Mouse (Mus musculus) intestine, embryonic 16.5 days (tissue): ENCODE data around the gene Kcnt2. TPM values are rescaled to one million over a fixed set of nuclear protein-coding genes. Genes with fewer than 3 reads are reported as not detected.

Experiments used
- ATAC-seq: fragments of 200-750 bp; cut with Nextera tagmentation; 2 replicates; pipeline ENCODE4 v1.8.0; 2017; ENCODE audit warnings: moderate TSS enrichment, moderate library complexity
- H3K27ac ChIP-seq: fragments of 300-500 bp; sonication (generic); 2 replicates; pipeline ENCODE4 v1.5.1; 2014; ENCODE audit warnings: mild to moderate bottlenecking, low read length
- H3K27me3 ChIP-seq: fragments of 300-500 bp; sonication (generic); replicated peaks from 2 replicates; pipeline ENCODE4 v1.6.1; 2014; ENCODE audit warnings: low read length, control low read depth, mixed read lengths; ENCODE audit not compliant: control insufficient read depth, insufficient read depth
- H3K36me3 ChIP-seq: fragments of 300-500 bp; sonication (generic); 2 replicates; pipeline ENCODE4 v1.6.1; 2014; ENCODE audit warnings: low read length, control low read depth; ENCODE audit not compliant: control insufficient read depth, insufficient read depth
- H3K4me1 ChIP-seq: fragments of 300-500 bp; sonication (generic); 2 replicates; pipeline ENCODE4 v1.6.1; 2014; ENCODE audit warnings: low read length, control low read depth, mixed read lengths; ENCODE audit not compliant: control insufficient read depth, insufficient read depth
- H3K4me2 ChIP-seq: fragments of 300-500 bp; sonication (generic); 2 replicates; pipeline ENCODE4 v1.6.1; 2014; ENCODE audit warnings: low read depth, low read length, control low read depth
- H3K4me3 ChIP-seq: fragments of 300-500 bp; sonication (generic); 2 replicates; pipeline ENCODE4 v1.5.1; 2014; ENCODE audit warnings: mild to moderate bottlenecking, low read length
- H3K9ac ChIP-seq: fragments of 300-500 bp; sonication (generic); 2 replicates; pipeline ENCODE4 v1.6.1; 2014; ENCODE audit warnings: low read depth, low read length
- H3K9me3 ChIP-seq: fragments of 300-500 bp; sonication (generic); 2 replicates; pipeline ENCODE4 v1.6.1; 2016; ENCODE audit warnings: low read length, control low read depth; ENCODE audit not compliant: control insufficient read depth
- WGBS: fragments of 180-500 bp; shearing (Covaris S2); extraction: QIAGEN DNeasy Blood & Tissue Kit; methylation state at CpG from one replicate; pipeline ENCODE4 v1.1.7; 2014; 5-methylcytosine and 5-hydroxymethylcytosine counted together
- polyA plus RNA-seq: library from polyadenylated mRNA; unstranded; fragments of >200 nt; fragmentation: Nextera tagmentation; extraction: Ambion mirVana; gene quantifications from 2 replicates; pipeline ENCODE4 v1.2.1, GENCODE M21; 2015

Kcnt2 gene
- polyA plus RNA-seq, 1 experiment from 2014 or later = 1.3 TPM

GRCm38 (mm10) chr1:140451924-140452323 is 206.0 kb downstream of the Kcnt2 start:
- 54% methylated on average over 1 of the region's 1 CpGs for WGBS
- no peaks in the 10 kb centered on the region for H3K9me3 ChIP-seq
- no peaks in the 10 kb centered on the region for H3K4me1 ChIP-seq
- no peak overlapping the region for H3K27ac ChIP-seq
- H3K4me3 ChIP-seq = no peak overlapping the region
- no peak for ATAC-seq
- H3K36me3 ChIP-seq = no peaks in the 10 kb centered on the region
- no peak overlapping the region for H3K9ac ChIP-seq
- H3K4me2 ChIP-seq = no peak overlapping the region
- H3K27me3 ChIP-seq = no peaks in the 10 kb centered on the region

GRCm38 (mm10) chr1:140455903-140456302 is 209.9 kb downstream of the Kcnt2 start:
- Histone ChIP-seq H3K27ac (no peak overlapping the region), H3K36me3 (no peaks in the 10 kb centered on the region), H3K4me2 (no peak overlapping the region), H3K9me3 (no peaks in the 10 kb centered on the region), H3K9ac (no peak overlapping the region), H3K4me3 (no peak overlapping the region), H3K27me3 (no peaks in the 10 kb centered on the region), H3K4me1 (no peaks in the 10 kb centered on the region)
- ATAC-seq = no peak
- 45% methylated on average over 2 of the region's 2 CpGs for WGBS

- 87% methylated on average over 2 of the region's 2 CpGs for WGBS
- no peak overlapping the region for H3K9ac ChIP-seq
- H3K27ac ChIP-seq = no peak overlapping the region
- H3K36me3 ChIP-seq = no peaks in the 10 kb centered on the region
- no peaks in the 10 kb centered on the region for H3K9me3 ChIP-seq
- ATAC-seq = no peak
- H3K27me3 ChIP-seq = no peaks in the 10 kb centered on the region
- no peak overlapping the region for H3K4me2 ChIP-seq
- no peak overlapping the region for H3K4me3 ChIP-seq
- H3K4me1 ChIP-seq = no peaks in the 10 kb centered on the region
Measured at GRCm38 (mm10) chr1:140456873-140457272, 210.9 kb downstream of the Kcnt2 start.

GRCm38 (mm10) chr1:140468315-140468714 is 222.4 kb downstream of the Kcnt2 start:
- H3K4me1 ChIP-seq = no peaks in the 10 kb centered on the region
- no peak overlapping the region for H3K4me3 ChIP-seq
- H3K4me2 ChIP-seq = no peak overlapping the region
- WGBS = 74% methylated on average over 4 of the region's 4 CpGs
- no peaks in the 10 kb centered on the region for H3K9me3 ChIP-seq
- H3K36me3 ChIP-seq = no peaks in the 10 kb centered on the region
- H3K27me3 ChIP-seq = no peaks in the 10 kb centered on the region
- no peak overlapping the region for H3K9ac ChIP-seq
- no peak overlapping the region for H3K27ac ChIP-seq
- ATAC-seq = no peak

GRCm38 (mm10) chr1:140469586-140469985 is 223.6 kb downstream of the Kcnt2 start:
- H3K4me1 ChIP-seq = no peaks in the 10 kb centered on the region
- no peak overlapping the region for H3K27ac ChIP-seq
- H3K4me2 ChIP-seq = no peak overlapping the region
- no peak for ATAC-seq
- no peaks in the 10 kb centered on the region for H3K9me3 ChIP-seq
- H3K9ac ChIP-seq = no peak overlapping the region
- H3K4me3 ChIP-seq = no peak overlapping the region
- WGBS = 94% methylated on average over 1 of the region's 1 CpGs
- no peaks in the 10 kb centered on the region for H3K27me3 ChIP-seq
- H3K36me3 ChIP-seq = no peaks in the 10 kb centered on the region

GRCm38 (mm10) chr1:140476921-140477320 is 231.0 kb downstream of the Kcnt2 start:
- Histone ChIP-seq H3K9ac (no peak overlapping the region), H3K4me1 (no peaks in the 10 kb centered on the region), H3K27me3 (no peaks in the 10 kb centered on the region), H3K4me3 (no peak overlapping the region), H3K4me2 (no peak overlapping the region), H3K36me3 (no peaks in the 10 kb centered on the region), H3K27ac (no peak overlapping the region), H3K9me3 (no peaks in the 10 kb centered on the region)
- no peak for ATAC-seq
- 63% methylated on average over 2 of the region's 2 CpGs for WGBS

GRCm38 (mm10) chr1:140484016-140484415 is 238.1 kb downstream of the Kcnt2 start:
- H3K4me2 ChIP-seq = no peak overlapping the region
- no peaks in the 10 kb centered on the region for H3K36me3 ChIP-seq
- no peak overlapping the region for H3K27ac ChIP-seq
- no peak overlapping the region for H3K9ac ChIP-seq
- H3K4me3 ChIP-seq = no peak overlapping the region
- 89% methylated on average over 1 of the region's 1 CpGs for WGBS
- H3K9me3 ChIP-seq = no peaks in the 10 kb centered on the region
- H3K4me1 ChIP-seq = no peaks in the 10 kb centered on the region
- H3K27me3 ChIP-seq = no peaks in the 10 kb centered on the region
- no peak for ATAC-seq

- no peak overlapping the region for H3K27ac ChIP-seq
- no peak for ATAC-seq
- no peak overlapping the region for H3K4me2 ChIP-seq
- no peak overlapping the region for H3K4me3 ChIP-seq
- H3K9me3 ChIP-seq = no peaks in the 10 kb centered on the region
- no peaks in the 10 kb centered on the region for H3K4me1 ChIP-seq
- H3K36me3 ChIP-seq = no peaks in the 10 kb centered on the region
- H3K27me3 ChIP-seq = no peaks in the 10 kb centered on the region
- WGBS = 73% methylated on average over 2 of the region's 2 CpGs
- no peak overlapping the region for H3K9ac ChIP-seq
Measured at GRCm38 (mm10) chr1:140489816-140490215, 243.9 kb downstream of the Kcnt2 start.

GRCm38 (mm10) chr1:140491406-140491805 is 245.4 kb downstream of the Kcnt2 start:
- Histone ChIP-seq H3K4me3 (no peak overlapping the region), H3K27me3 (no peaks in the 10 kb centered on the region), H3K9ac (no peak overlapping the region), H3K36me3 (no peaks in the 10 kb centered on the region), H3K27ac (no peak overlapping the region), H3K4me1 (no peaks in the 10 kb centered on the region), H3K9me3 (no peaks in the 10 kb centered on the region), H3K4me2 (no peak overlapping the region)
- WGBS = 83% methylated on average over 1 of the region's 1 CpGs
- ATAC-seq = no peak

- Histone ChIP-seq H3K4me1 (no peaks in the 10 kb centered on the region), H3K27me3 (no peaks in the 10 kb centered on the region), H3K4me3 (no peak overlapping the region), H3K9me3 (no peaks in the 10 kb centered on the region), H3K4me2 (no peak overlapping the region), H3K9ac (no peak overlapping the region), H3K27ac (no peak overlapping the region), H3K36me3 (no peaks in the 10 kb centered on the region)
- no peak for ATAC-seq
- 67% methylated on average over 2 of the region's 2 CpGs for WGBS
Measured at GRCm38 (mm10) chr1:140492237-140492636, 246.3 kb downstream of the Kcnt2 start.
